Mouse (Mus musculus) testis, postnatal 14 days (tissue): Measurements from ENCODE around the gene Plekhb2.

Experiments used
- DNase-seq: peaks from one replicate; pipeline ENCODE4 v3.0.0; 2021; ENCODE audit warnings: low spot score

Plekhb2 gene

DNA sequence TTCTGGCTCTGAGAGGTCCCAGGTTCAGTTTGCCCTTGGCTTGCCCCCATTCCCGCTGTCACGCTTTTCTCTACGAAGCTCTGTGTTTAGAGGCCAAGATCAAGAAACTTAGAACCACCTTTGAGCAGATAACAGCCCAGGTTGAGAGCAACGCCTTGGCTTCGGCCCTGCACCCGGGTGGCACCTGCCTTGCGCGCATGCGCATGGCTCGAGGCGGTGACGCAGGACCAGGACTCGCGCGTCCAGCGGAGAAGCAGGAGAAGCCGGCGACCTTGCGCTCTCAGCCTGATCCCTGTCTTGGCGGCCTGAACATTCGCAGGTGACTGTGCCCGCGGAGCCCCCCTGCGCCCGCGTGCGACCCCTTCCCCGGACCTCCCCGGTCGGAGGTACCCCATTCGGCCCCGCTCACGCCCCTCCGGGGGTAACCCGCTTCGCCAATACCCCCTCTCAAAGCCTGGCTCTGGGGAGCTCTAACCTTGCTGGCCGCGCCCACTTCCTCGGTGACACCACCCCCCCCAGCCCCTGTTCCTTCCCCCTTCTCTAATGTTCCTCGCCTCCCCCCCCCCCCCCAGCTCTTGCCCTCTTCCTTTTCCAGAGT, at the start of gene Plekhb2:
TSS of gene Plekhb2 (plus strand) at position 232 of the 598 bp plus-strand sequence.
- DNase-seq = peak; percentile 86

- DNase-seq = peak; percentile 62
These were observed 48.0 kb upstream of the Plekhb2 start for GRCm38 (mm10) chr1:34801616-34802289.

DNA sequence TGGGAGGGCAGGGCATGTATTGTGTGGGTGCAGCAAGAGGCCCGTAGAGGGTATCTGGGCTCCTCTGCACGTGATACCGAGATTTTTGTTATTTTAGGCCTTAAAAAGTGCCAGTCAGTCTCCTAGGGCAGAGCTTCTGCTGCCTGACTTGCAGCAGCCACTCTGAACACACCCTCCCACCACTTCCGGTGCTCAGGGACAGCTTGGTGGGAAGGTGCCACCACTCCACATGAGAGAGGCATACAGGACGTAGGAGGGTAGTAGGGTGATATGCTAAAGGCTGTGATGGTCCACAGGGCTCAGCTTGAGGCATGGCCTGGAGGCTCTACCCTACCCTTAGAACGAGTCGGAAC, 47.5 kb upstream of the Plekhb2 start:
- no peak for DNase-seq

DNA sequence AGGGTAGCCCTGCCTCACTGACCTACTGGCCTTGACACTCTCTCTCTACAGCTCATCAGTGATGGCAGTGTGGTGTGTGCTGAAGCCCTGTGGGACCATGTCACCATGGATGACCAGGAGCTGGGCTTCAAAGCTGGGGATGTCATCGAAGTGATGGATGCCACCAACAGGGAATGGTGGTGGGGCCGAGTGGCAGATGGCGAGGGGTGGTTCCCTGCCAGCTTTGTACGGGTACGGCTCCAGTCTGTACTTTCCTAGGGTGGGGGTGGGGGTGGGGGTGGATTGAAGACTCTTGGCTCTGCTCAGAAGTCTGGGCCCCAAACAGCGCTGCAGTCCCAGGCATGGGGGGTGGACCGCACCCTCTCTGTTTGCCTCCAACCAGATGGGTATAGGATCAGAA, 44.9 kb upstream of the Plekhb2 start:
- DNase-seq = no peak

- DNase-seq = peak; percentile 31
These were observed 43.8 kb upstream of the Plekhb2 start for GRCm38 (mm10) chr1:34805931-34806520.

DNA sequence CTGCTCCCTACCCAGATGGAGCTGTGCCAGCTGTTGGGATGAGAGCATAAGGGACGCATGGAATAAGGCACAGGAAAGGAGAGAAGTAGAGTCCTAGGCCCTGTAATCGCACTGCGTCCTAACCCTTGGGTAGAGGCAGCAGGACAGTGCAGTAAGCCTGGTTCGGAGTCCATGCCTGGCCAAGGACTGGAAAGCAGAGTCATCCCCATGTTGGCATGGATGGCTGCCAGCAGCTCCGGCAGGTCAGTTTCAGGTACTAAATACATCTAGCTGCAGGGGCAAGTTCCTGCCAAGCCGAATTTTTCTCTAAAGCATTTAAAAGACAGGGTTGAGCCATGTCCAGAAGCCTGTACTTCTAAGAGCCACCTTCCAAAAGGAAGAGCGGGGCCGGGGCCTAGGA, 41.3 kb upstream of the Plekhb2 start:
- no peak for DNase-seq

- DNase-seq = no peak
These were observed 39.5 kb upstream of the Plekhb2 start for GRCm38 (mm10) chr1:34810293-34810692.

DNA sequence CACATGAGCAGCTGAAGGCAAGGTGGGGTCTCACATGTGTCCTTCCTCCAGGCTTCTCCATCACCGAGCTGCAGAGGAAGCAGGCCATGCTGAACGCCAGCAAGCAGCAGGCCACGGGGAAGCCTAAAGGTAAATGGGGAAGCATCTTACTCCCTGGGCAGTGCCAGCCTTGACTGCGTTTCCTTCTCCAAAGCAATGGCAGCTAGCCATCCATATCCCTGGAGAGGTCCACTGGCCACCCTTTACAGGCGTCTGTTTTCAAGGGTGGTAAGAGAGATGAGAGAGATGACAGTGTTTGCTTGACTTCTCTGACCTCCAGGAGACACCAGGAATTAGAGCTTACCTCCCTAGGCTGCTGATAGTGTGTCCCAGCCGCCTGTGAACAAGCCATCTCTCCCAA, 38.7 kb upstream of the Plekhb2 start:
- no peak for DNase-seq

- DNase-seq = no peak
These were observed 38.2 kb upstream of the Plekhb2 start for GRCm38 (mm10) chr1:34811581-34811980.

DNA sequence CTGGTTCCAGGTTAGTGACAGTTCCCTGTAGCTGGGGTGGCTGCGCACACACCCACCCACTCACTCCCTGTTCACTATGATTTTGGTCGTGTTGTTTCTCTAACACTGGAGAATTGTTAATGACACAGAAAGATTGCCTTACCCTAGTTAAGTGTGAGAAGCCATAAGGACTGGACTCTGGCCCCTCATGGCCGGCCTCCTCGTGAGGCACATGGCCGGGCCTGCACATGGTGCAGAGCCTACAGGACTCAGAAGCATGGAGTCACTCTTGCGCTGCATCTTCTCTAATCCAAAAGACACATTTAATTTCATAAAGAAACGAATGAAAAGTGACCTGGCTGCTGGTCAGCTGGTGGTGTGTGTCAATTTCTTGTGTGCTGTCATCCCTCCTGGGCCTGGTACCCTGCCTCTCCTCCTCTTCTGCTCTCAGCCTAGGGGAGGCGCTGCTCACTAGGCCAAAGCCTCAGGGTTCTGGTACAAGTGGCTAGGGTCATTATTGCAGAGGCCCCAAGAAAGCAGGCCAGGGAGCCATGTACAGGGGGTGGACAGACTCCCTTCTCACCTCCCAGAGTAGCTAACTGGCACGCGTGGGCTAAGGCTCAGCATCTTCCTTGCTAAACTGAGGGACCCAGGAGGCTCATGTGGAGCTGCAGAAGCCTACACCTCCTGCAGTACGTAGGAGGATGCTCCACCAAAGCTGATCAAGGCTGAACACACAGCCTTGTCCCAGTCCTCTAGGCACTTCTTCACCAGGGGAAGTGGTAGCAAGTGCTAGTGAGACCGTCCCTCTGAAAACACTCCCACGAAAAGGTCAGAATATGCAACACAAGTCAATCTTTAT, 37.1 kb upstream of the Plekhb2 start:
- DNase-seq = no peak

DNA sequence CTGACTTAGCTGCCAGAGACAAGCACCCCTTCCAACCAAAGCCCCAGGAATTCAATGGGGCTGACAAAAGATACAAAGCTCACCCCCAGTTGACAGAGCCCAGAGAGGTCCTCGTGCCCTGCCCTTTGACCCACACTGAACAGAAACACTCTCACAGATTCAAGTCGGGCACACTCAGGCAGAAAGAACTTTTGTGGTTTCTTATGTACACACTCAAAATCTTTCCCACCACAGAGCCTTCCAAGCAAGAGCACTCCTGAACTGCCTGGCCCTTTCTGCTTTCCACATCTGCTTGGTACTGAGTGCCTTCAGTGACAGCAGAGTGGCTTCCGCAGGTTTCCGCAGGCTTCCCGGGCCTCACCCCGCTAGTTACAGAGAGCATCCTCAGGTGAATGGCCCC, 33.9 kb upstream of the Plekhb2 start:
- no peak for DNase-seq

DNA sequence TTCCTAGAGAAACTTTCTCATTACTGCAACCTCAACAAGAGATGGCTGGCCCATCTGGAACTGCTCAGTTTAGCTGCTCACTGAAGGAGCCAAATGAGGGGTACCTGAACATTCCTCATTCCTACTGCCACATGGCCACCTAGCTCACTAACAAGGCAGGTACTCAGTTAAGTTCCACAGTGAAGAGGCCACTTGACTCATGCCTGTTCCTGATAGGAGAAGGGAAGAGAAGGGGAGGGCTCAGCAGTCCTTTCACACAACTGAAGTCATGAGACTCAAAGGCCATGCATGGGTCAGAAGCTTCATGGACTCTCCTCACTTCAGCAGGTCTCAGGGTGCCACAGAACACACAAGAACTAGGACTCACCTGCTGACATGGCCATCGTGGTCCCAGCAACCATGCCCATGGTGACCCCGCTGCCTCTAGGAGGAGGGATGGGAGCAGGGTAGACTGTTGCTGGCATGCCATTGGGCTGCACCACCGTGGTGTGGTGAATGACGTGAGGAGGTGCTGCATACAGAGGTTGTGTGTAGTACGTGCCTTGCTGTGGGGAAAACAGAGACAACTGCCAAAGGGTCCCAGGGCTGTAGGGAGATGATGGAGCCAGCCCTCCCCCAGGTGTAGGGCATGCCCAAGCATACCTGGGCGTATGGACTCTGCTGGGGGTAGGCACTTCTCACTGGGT, 30.4 kb upstream of the Plekhb2 start:
- no peak for DNase-seq

DNA sequence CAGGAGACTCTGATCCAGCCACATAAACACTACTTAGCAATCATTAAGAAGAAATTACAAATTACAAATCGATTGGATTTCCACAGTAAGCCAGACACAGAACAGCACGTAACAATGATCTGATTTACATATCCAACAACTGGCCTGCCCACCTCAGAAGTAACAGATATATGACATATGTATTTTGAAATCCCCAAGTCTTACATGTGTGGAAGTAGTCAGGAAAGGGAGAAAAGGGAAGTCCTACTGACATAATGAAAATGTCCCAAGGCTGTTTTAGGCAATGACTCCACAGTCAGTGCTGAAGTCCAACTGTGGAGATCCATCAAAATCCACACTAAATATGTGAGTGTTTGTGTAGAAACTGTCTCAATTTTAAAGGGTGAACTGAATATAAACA, 28.4 kb upstream of the Plekhb2 start:
- no peak for DNase-seq

- DNase-seq = no peak
These were observed 27.8 kb upstream of the Plekhb2 start for GRCm38 (mm10) chr1:34822003-34822402.

DNA sequence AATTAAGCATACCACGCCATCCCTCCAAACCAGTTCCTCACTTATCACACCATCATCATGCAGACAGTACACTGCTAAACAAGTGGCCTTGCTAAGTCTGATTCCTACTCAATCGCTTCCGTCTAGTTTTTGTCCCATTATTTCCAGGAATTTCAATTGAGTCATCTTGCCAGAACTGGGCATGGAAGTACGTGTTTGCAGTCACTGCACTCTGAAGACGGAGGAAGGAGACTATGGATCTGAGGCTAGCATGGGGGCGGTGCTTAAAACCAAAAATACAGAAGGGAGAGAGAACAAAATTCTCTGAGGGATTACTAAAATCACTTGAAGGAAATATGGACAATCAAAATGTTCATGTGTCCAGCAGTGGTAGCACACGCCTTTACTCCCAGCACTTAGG, 27.0 kb upstream of the Plekhb2 start:
- no peak for DNase-seq

- no peak for DNase-seq
These were observed 26.4 kb upstream of the Plekhb2 start for GRCm38 (mm10) chr1:34823353-34823752.

DNA sequence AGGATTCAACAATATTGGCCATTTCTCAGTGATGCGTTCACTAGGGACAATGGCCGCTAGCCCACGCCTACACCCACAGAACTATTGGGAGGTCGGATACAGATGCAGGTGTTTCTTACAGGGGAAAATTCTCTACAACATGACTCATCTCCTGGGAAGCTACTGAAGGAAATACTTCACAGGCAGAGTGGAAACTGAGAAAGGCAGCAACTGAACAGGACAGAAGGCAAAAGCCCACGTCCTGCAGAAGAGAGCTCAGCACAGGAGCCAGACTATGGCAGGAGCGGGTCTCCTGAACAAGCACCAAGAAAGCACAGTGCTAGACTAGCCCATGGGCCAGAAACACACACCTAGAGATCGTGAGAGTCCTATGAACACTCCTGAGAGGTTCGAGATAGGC, 25.6 kb upstream of the Plekhb2 start:
- DNase-seq = no peak

DNA sequence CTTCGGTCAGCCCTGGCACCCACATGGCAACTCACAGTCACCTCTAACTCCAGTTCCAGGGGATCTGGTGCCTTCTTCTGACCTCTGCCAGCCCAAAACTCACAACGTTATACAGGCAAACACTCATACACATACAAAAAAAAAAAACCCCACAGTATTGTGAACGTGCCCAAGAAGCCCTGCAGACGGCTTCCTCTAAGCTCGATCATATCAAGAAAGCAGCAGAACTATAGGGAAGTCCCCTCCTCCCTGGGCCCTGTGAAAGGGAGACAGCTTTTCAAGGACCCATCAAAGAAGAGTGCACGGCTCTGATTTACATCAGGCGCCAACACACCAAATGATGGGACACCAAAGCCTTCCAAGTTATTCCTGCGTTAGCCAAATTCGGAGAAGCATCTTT, 23.9 kb upstream of the Plekhb2 start:
- DNase-seq = no peak

DNA sequence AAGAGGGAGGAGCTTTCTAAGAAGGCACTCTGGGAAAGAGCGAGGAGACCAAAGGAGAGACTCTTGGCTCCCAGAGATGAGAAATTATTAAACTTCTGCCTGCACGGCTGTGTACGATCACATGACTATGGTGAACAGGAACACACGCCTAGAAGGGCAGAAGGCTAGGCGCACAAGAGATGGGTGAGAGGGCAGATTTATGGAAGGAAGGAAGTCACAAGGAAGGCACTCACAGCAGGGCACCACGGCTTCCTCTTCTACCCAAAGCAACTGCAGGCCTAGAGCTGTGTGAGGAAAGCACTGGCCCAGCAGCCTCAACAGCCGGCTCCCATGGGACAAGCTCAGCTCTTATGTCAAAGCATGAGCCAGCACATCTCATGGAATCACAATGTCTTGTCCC, 21.9 kb upstream of the Plekhb2 start:
- no peak for DNase-seq

- DNase-seq = no peak
These were observed 21.1 kb upstream of the Plekhb2 start for GRCm38 (mm10) chr1:34828528-34829294.

- DNase-seq = no peak
These were observed 18.8 kb upstream of the Plekhb2 start for GRCm38 (mm10) chr1:34830934-34831333.

DNA sequence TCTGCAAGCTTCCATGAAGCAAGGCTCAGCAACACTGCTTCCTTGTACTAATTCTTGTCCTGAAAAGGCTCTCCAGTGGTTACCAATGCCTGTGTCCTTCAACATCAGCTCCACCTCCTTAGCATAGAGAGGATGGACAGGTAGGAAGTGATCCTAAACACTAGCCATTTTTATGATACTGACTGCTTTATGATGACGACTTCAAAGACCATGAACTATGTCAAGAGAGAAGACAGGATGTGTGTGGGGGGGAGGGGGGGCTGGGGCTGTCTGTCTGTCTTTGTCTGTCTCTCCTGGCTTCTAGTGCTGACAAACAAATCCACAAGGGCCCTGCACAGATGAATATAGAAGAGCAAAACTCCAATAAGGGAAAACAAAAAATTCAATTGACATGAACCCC, 18.4 kb upstream of the Plekhb2 start:
- no peak for DNase-seq
